ENCODE assay signal across 42 mouse cellular contexts in the genomic region with DNA sequence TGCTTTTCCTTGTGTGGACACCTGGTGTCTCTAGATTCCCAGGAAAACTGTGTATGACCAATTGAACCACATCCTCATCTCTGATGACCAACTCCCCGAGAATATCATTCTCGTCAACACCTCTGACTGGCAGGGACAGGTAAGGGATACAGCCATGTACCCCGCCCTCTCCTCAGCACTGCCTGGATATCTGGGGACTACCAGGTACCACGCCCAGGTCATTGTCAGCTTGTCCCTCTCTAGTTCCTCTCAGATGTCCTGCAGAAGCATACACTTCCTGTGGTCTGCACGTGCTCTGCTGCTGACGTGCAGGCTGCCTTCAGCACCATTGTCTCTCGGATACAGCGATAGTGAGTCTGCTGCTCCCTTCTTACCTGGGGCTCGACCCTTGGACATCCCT. TPM values are rescaled to one million over a fixed set of nuclear protein-coding genes. Genes with fewer than 3 reads are reported as not detected.
"Had no signal": no experiment of that assay in that cellular context is flagged by ENCODE, and none has a peak within 500 bp of the region (broad histone marks: within the 10 kb centered on the region; RNA-seq: fewer than 3 reads in every experiment).

No protein-coding gene starts in this region.

- H3K4me2 ChIP-seq: heart, embryonic 11.5 days; heart, embryonic 12.5 days; heart, embryonic 13.5 days; heart, embryonic 15.5 days; hindbrain, embryonic 12.5 days; hindbrain, embryonic 13.5 days; hindbrain, embryonic 14.5 days; hindbrain, embryonic 15.5 days; intestine, embryonic 15.5 days; kidney, embryonic 15.5 days had no signal

- ATAC-seq: hindbrain, embryonic 16.5 days; hindbrain, postnatal 0 days; inflammation-experienced regulatory T-cells, adult 6 months; intestine, embryonic 15.5 days; intestine, embryonic 16.5 days; intestine, postnatal 0 days had no signal

- H3K4me3 ChIP-seq: heart, embryonic 10.5 days; heart, embryonic 12.5 days; heart, embryonic 13.5 days; heart, embryonic 15.5 days; hindbrain, embryonic 10.5 days; hindbrain, embryonic 12.5 days; hindbrain, embryonic 13.5 days; hindbrain, embryonic 15.5 days; intestine, embryonic 15.5 days; kidney, embryonic 15.5 days; layer of hippocampus, adult 2 months had no signal

- H3K4me1 ChIP-seq: heart, embryonic 12.5 days; heart, embryonic 13.5 days; heart, embryonic 15.5 days; hindbrain, embryonic 10.5 days; hindbrain, embryonic 12.5 days; hindbrain, embryonic 13.5 days; hindbrain, embryonic 15.5 days; intestine, embryonic 15.5 days; kidney, embryonic 15.5 days had no signal

- H3K27ac ChIP-seq: heart, embryonic 10.5 days; heart, embryonic 13.5 days; heart, embryonic 15.5 days; hindbrain, embryonic 10.5 days; hindbrain, embryonic 12.5 days; hindbrain, embryonic 13.5 days; hindbrain, embryonic 14.5 days; hindbrain, embryonic 15.5 days; hindbrain, postnatal 0 days; intestine, embryonic 15.5 days; kidney, embryonic 15.5 days; kidney, postnatal 0 days; layer of hippocampus, adult 2 months had no signal

- DNase-seq: heart, postnatal 10 days; heart, postnatal 14 days; heart, postnatal 36 days; heart, postnatal 4 days; kidney, adult 11 months; kidney, adult 18-20 months; kidney, adult 2 months; kidney, adult 8-10 months; kidney, adult 9 months; kidney, postnatal 10 days; kidney, postnatal 14 days; kidney, postnatal 36 days; kidney, postnatal 4 days; layer of hippocampus, adult 9-11 months; layer of hippocampus, postnatal 36 days had no signal

- H3K9ac ChIP-seq: heart, embryonic 12.5 days; heart, embryonic 13.5 days; heart, embryonic 15.5 days; hindbrain, embryonic 12.5 days; hindbrain, embryonic 13.5 days; hindbrain, embryonic 14.5 days; hindbrain, embryonic 15.5 days; intestine, embryonic 15.5 days; kidney, embryonic 15.5 days had no signal

- H3K9me3 ChIP-seq: heart, embryonic 10.5 days; heart, embryonic 13.5 days; heart, embryonic 15.5 days; hindbrain, embryonic 10.5 days; hindbrain, embryonic 12.5 days; hindbrain, embryonic 13.5 days; hindbrain, embryonic 15.5 days; intestine, embryonic 15.5 days; kidney, embryonic 15.5 days had no signal

- H3K27me3 ChIP-seq: heart, embryonic 12.5 days; heart, embryonic 13.5 days; heart, embryonic 15.5 days; hindbrain, embryonic 12.5 days; hindbrain, embryonic 13.5 days; hindbrain, embryonic 15.5 days; intestine, embryonic 15.5 days; kidney, embryonic 15.5 days had no signal

RNA-seq across cellular contexts. Expression of gene Tex22, which starts 12.7 kb away (rescaled TPM):
- total RNA-seq: heart, postnatal 25 days; heart, postnatal 36 days; hematopoietic stem cell, adult 5-6 weeks had no signal
- polyA plus RNA-seq: heart, embryonic 10.5 days; heart, embryonic 12.5 days; heart, embryonic 13.5 days; heart, embryonic 14.5 days; heart, embryonic 15.5 days; heart, embryonic 16.5 days; heart, postnatal 0 days; hindbrain, embryonic 10.5 days; hindbrain, embryonic 12.5 days; hindbrain, embryonic 13.5 days; hindbrain, embryonic 15.5 days; hindbrain, embryonic 16.5 days; hindbrain, postnatal 0 days; intestine, embryonic 14.5 days; intestine, embryonic 15.5 days; intestine, embryonic 16.5 days; intestine, postnatal 0 days; kidney, embryonic 14.5 days; kidney, embryonic 15.5 days; kidney, embryonic 16.5 days; kidney, postnatal 0 days had no signal
